Mouse (Mus musculus) limb, embryonic 14.5 days (tissue): ENCODE data around the gene Tram2. TPM values are rescaled to one million over a fixed set of nuclear protein-coding genes. Genes with fewer than 3 reads are reported as not detected.

Source experiments
- ATAC-seq: fragments of 200-750 bp; cut with Nextera tagmentation; 2 replicates; pipeline ENCODE4 v1.8.0; 2017; ENCODE audit warnings: low read depth, moderate number of reproducible peaks, moderate TSS enrichment; ENCODE audit not compliant: low FRiP score
- DNase-seq: peaks from one replicate; pipeline ENCODE4 v3.0.0-alpha.2; 2015; ENCODE audit warnings: low spot score
- H3K27ac ChIP-seq: fragments of 300-500 bp; sonication (generic); replicated peaks from 2 replicates; pipeline ENCODE4 v1.5.1; 2014; ENCODE audit warnings: low read depth, mild to moderate bottlenecking, low read length, moderate library complexity, mixed read lengths
- H3K27me3 ChIP-seq: fragments of 300-500 bp; sonication (generic); 2 replicates; pipeline ENCODE4 v1.6.1; 2014; ENCODE audit warnings: low read length, mixed read lengths; ENCODE audit not compliant: control insufficient read depth, insufficient read depth
- H3K36me3 ChIP-seq: fragments of 300-500 bp; sonication (generic); 2 replicates; pipeline ENCODE4 v1.6.1; 2014; ENCODE audit warnings: mild to moderate bottlenecking, low read length, moderate library complexity, mixed read lengths; ENCODE audit not compliant: control insufficient read depth, insufficient read depth
- H3K4me1 ChIP-seq: fragments of 300-500 bp; sonication (generic); 2 replicates; pipeline ENCODE4 v1.6.1; 2014; ENCODE audit warnings: antibody characterized with exemption, low read length, mixed read lengths; ENCODE audit not compliant: control insufficient read depth, insufficient read depth
- H3K4me2 ChIP-seq: fragments of 300-500 bp; sonication (generic); replicated peaks from 2 replicates; pipeline ENCODE4 v1.6.1; 2014; ENCODE audit warnings: low read depth, mild to moderate bottlenecking, low read length, moderate library complexity; ENCODE audit not compliant: severe bottlenecking
- H3K4me3 ChIP-seq: fragments of 300-500 bp; sonication (generic); replicated peaks from 2 replicates; pipeline ENCODE4 v1.5.1; 2014; ENCODE audit warnings: low read length
- H3K9ac ChIP-seq: fragments of 300-500 bp; sonication (generic); 2 replicates; pipeline ENCODE4 v1.6.1; 2014; ENCODE audit warnings: mild to moderate bottlenecking, low read depth, low read length, moderate library complexity; ENCODE audit not compliant: severe bottlenecking
- H3K9me3 ChIP-seq: fragments of 300-500 bp; sonication (generic); 2 replicates; pipeline ENCODE4 v1.6.1; 2016; ENCODE audit warnings: low read length; ENCODE audit not compliant: control insufficient read depth
- POLR2A ChIP-seq: fragments of 200-500 bp; IDR thresholded peaks from 2 replicates; pipeline ENCODE4 v1.8.0; 2012; ENCODE audit warnings: inconsistent platforms, mild to moderate bottlenecking, moderate library complexity, borderline replicate concordance; ENCODE audit not compliant: insufficient read depth, insufficient read length; ENCODE audit errors: extremely low read depth
- WGBS: fragments of 180-500 bp; shearing (Covaris S2); extraction: QIAGEN DNeasy Blood & Tissue Kit; methylation state at CpG from one replicate; pipeline ENCODE4 v1.1.7; 2014; 5-methylcytosine and 5-hydroxymethylcytosine counted together
- polyA plus RNA-seq, 2 experiments: library from polyadenylated mRNA; depleted of rRNA in 1 of 2; stranded (reverse) in 1 of 2; unstranded in 1 of 2; fragments of >200 nt; fragmentation: Nextera tagmentation in 1 of 2; extraction: Ambion mirVana in 1 of 2; gene quantifications; 2 replicates each; pipeline versions ENCODE4 v1.2.1 to v1.2.3; 2012 to 2014

Tram2 gene
- polyA plus RNA-seq, 2 experiments: 15.5 to 20.3 TPM

- Histone ChIP-seq H3K27me3 (no peaks in the 10 kb centered on the region), H3K36me3 (no peaks in the 10 kb centered on the region), H3K4me2 (no peak overlapping the region), H3K9me3 (no peaks in the 10 kb centered on the region), H3K4me3 (no peak overlapping the region), H3K9ac (no peak overlapping the region), H3K4me1 (no peaks in the 10 kb centered on the region), H3K27ac (no peak overlapping the region)
- no peak for DNase-seq
- ATAC-seq: no peak
- WGBS: 76% methylated on average over 4 of the region's 4 CpGs
- TF ChIP-seq POLR2A: no peak
These were observed 94.4 kb downstream of the Tram2 start for GRCm38 (mm10) chr1:20984582-20984981.

DNA sequence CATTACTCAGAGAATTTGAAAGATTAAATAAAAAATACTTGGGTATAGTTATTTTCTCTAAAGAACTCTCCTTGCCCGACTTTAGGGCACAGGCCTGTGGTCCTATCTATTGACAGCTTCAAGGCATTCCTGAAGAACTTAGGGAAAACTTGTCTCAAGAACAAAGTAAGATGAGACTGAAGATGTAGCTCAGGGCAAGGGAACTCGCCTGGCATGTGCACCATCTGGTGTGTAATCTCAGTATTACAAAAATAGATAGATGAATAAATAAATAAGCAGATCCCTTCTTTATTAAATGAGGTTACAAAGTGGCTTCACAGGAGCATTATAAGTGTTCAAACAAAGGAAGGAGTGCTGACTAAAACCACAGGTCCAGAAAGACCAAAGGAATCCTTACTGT is 94.9 kb downstream of the Tram2 start:
- no peak for DNase-seq
- no peak overlapping the region for H3K4me2 ChIP-seq
- 69% methylated on average over 2 of the region's 2 CpGs for WGBS
- no peaks in the 10 kb centered on the region for H3K36me3 ChIP-seq
- TF ChIP-seq POLR2A: no peak
- ATAC-seq: no peak
- no peaks in the 10 kb centered on the region for H3K27me3 ChIP-seq
- H3K9ac ChIP-seq: no peak overlapping the region
- no peak overlapping the region for H3K4me3 ChIP-seq
- no peaks in the 10 kb centered on the region for H3K9me3 ChIP-seq
- no peaks in the 10 kb centered on the region for H3K4me1 ChIP-seq
- H3K27ac ChIP-seq: no peak overlapping the region

- Histone ChIP-seq H3K9me3 (no peaks in the 10 kb centered on the region), H3K27me3 (no peaks in the 10 kb centered on the region), H3K4me1 (no peaks in the 10 kb centered on the region), H3K9ac (no peak overlapping the region), H3K4me3 (no peak overlapping the region), H3K27ac (no peak overlapping the region), H3K4me2 (no peak overlapping the region), H3K36me3 (no peaks in the 10 kb centered on the region)
- DNase-seq: no peak
- WGBS: 91% methylated on average over 6 of the region's 6 CpGs
- ATAC-seq: no peak
- no peak for TF ChIP-seq POLR2A
These were observed 97.3 kb downstream of the Tram2 start for GRCm38 (mm10) chr1:20981764-20982163.

DNA sequence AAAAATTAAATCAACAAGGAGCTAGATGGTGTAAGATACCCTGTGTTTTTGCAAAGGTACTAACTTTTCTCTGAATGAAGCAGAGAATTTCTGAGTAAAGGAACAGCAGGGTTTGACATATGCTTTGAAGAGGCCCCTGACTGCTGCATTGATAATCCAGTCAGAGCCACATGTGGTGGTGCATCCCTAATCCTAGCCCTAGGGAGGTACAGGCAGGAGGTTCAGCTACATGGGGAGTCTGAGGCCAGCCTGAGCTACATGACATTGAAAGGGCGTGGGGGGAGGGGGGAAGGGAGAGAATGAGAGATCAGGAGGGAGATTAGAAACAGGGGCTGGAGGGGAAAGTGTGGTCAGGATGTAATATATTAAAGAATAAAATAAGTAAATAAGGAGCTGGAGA is 98.5 kb downstream of the Tram2 start:
- no peak overlapping the region for H3K27ac ChIP-seq
- no peaks in the 10 kb centered on the region for H3K4me1 ChIP-seq
- TF ChIP-seq POLR2A: no peak
- H3K9me3 ChIP-seq: no peaks in the 10 kb centered on the region
- DNase-seq (no peak), ATAC-seq (no peak)
- no peak overlapping the region for H3K9ac ChIP-seq
- no peak overlapping the region for H3K4me2 ChIP-seq
- H3K4me3 ChIP-seq: no peak overlapping the region
- 67% methylated on average over 1 of the region's 1 CpGs for WGBS
- no peaks in the 10 kb centered on the region for H3K36me3 ChIP-seq
- no peaks in the 10 kb centered on the region for H3K27me3 ChIP-seq

DNA sequence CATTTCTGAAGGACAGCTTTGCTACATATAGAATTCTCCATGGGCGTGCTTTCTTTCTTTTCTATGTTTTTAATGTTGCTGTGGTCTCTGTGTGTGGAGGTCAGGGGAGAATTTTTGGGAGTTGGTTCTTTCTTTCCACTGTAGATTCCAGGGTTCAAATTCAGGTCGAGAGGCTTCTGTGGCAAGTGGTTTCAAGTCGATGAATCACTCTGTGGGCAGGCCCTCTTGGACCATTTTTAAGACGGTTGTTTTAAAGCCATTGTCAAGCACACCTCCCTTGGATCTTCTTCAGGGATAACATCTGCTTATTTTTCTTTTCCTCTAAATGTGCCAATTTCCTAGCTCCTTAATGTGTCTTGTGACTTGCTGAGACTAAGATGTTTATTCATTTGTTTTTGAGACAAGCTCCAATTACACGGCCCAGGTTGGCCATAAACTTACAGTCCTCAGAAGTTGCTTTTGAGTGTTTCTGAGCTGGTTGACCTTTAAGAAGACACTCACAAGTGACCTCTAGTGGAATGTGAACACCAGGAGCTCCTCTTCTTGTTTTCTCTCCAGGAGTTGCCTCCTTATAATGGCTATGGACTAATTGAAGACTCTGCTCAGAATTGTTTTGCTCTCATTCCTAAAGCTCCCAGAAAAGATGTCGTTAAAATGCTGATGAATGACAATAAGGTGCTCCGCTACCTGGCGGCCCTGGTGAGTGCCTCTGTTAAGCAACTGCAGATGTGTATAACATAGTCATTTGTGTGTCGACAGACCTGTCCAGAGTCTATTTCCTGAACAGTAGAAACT is 104.5 kb downstream of the Tram2 start:
- DNase-seq (no peak), ATAC-seq (no peak)
- Histone ChIP-seq H3K4me1 (no peaks in the 10 kb centered on the region), H3K4me2 (no peak overlapping the region), H3K9ac (no peak overlapping the region), H3K27me3 (no peaks in the 10 kb centered on the region), H3K36me3 (no peaks in the 10 kb centered on the region), H3K4me3 (no peak overlapping the region), H3K27ac (no peak overlapping the region), H3K9me3 (no peaks in the 10 kb centered on the region)
- no peak for TF ChIP-seq POLR2A
- 64% methylated on average over 9 of the region's 9 CpGs for WGBS

GRCm38 (mm10) chr1:20973389-20973788 is 105.6 kb downstream of the Tram2 start:
- Histone ChIP-seq H3K9me3 (no peaks in the 10 kb centered on the region), H3K4me1 (no peaks in the 10 kb centered on the region), H3K9ac (no peak overlapping the region), H3K27me3 (no peaks in the 10 kb centered on the region), H3K4me2 (no peak overlapping the region), H3K27ac (no peak overlapping the region), H3K36me3 (no peaks in the 10 kb centered on the region), H3K4me3 (no peak overlapping the region)
- TF ChIP-seq POLR2A: no peak
- DNase-seq (no peak), ATAC-seq (no peak)
- 90% methylated on average over 6 of the region's 6 CpGs for WGBS
